Comparison of ENCODE assay signal across 23 mouse cellular contexts in the genomic region with DNA sequence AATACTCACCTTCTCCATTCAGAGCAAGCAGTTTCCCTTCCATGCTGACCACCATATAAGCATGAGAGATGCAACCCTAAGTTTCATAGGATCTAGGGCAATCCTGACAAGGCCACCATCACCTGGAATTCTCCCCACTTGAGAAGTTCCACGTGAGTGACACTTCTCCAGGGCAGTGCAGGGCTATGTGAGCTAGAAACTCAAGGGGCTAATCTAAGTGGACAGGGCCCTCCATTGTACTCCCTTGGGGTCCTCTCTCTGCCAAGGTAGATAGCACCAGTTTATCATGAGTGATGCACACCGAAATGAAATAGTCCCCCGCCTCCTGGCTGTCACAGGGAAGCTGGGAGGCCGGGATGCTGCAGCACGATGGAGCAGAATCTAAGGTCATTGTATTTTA.
A peak's percentile ranks its signal among the peaks of the same experiment; 100 is the strongest.
DNase-seq lines count a peak whose midpoint lies in the region; ATAC-seq lines count a peak whose summit lies in the region.
"Had no signal": no experiment of that assay in that cellular context is flagged by ENCODE, and none has a peak within 500 bp of the region (broad histone marks: within the 10 kb centered on the region; RNA-seq: fewer than 3 reads in every experiment).

No protein-coding gene starts in this region.

- H3K4me2 ChIP-seq in embryonic facial prominence, embryonic 13.5 days = no peak overlapping the region
- no peak overlapping the region for H3K4me2 ChIP-seq in hindbrain, embryonic 11.5 days (replicated peaks; ENCODE audit: low read depth, low read length)
- H3K4me2 ChIP-seq in hindbrain, embryonic 14.5 days (replicated peaks) = no peak overlapping the region
- no peak overlapping the region for H3K4me2 ChIP-seq in midbrain, embryonic 13.5 days (replicated peaks)
- no peak overlapping the region for H3K4me2 ChIP-seq in midbrain, embryonic 11.5 days
- H3K4me2 ChIP-seq: embryonic facial prominence, embryonic 12.5 days; forebrain, embryonic 13.5 days had no signal

- H3K9ac ChIP-seq in embryonic facial prominence, embryonic 13.5 days = no peak overlapping the region
- H3K9ac ChIP-seq in hindbrain, embryonic 11.5 days (ENCODE audit: low read depth, low read length) = no peak overlapping the region
- no peak overlapping the region for H3K9ac ChIP-seq in hindbrain, embryonic 14.5 days
- H3K9ac ChIP-seq in midbrain, embryonic 13.5 days (replicated peaks) = no peak overlapping the region
- H3K9ac ChIP-seq in midbrain, embryonic 11.5 days (ENCODE audit: low read length) = no peak overlapping the region
- H3K9ac ChIP-seq: embryonic facial prominence, embryonic 12.5 days; forebrain, embryonic 13.5 days had no signal

- DNase-seq in embryonic facial prominence, embryonic 10.5 days (ENCODE audit: low spot score) = no peak
- DNase-seq in hindbrain, embryonic 11.5 days (ENCODE audit: low spot score) = no peak
- no peak for DNase-seq in hindbrain, embryonic 14.5 days (ENCODE audit: low spot score)
- DNase-seq in midbrain, embryonic 11.5 days (ENCODE audit: low spot score, missing footprints) = no peak
- peak; percentile 49 for DNase-seq in retina, postnatal 1 day
- DNase-seq in retina, embryonic 14.5 days (ENCODE audit: low spot score) = no peak
- DNase-seq: adrenal gland, adult 8-10 months; adrenal gland, postnatal 36 days; B cell, adult 2 months; cerebellum, adult 8-10 months; cerebellum, postnatal 14 days; embryo, embryonic 11 days; gastrocnemius, postnatal 36 days; heart, adult 11 months; heart, postnatal 36 days had no signal

- H3K36me3 ChIP-seq in embryonic facial prominence, embryonic 13.5 days = peaks cover 18% of the 10 kb centered on the region
- H3K36me3 ChIP-seq in embryonic facial prominence, embryonic 10.5 days (replicated peaks) = peaks cover 70% of the 10 kb centered on the region
- H3K36me3 ChIP-seq in hindbrain, embryonic 11.5 days (ENCODE audit: control insufficient read depth, insufficient read depth, low read length) = no peaks in the 10 kb centered on the region
- H3K36me3 ChIP-seq in hindbrain, embryonic 14.5 days (replicated peaks; ENCODE audit: control insufficient read depth, insufficient read depth) = no peaks in the 10 kb centered on the region
- 0 out of 2 replicates have a peak, but pooled peaks cover 8% of the 10 kb centered on the region for H3K36me3 ChIP-seq in midbrain, embryonic 13.5 days
- no peaks in the 10 kb centered on the region for H3K36me3 ChIP-seq in midbrain, embryonic 11.5 days (ENCODE audit: control insufficient read depth, insufficient read depth, low read length)
- H3K36me3 ChIP-seq: G1E; heart, embryonic 10.5 days had no signal

- no peak for ATAC-seq in embryonic facial prominence, embryonic 13.5 days (ENCODE audit: insufficient number of reproducible peaks, insufficient read depth, low FRiP score, low TSS enrichment, low read depth)
- peak; percentile 47; the same call in 1 of the 2 replicates for ATAC-seq in hindbrain, embryonic 11.5 days (ENCODE audit: low FRiP score)
- ATAC-seq in hindbrain, embryonic 14.5 days (ENCODE audit: low FRiP score) = no peak
- peak; percentile 51; the same call in 1 of the 2 replicates for ATAC-seq in midbrain, embryonic 13.5 days
- no peak for ATAC-seq in midbrain, embryonic 11.5 days (ENCODE audit: low FRiP score)
- ATAC-seq: CD4-positive, CD25-positive, alpha-beta regulatory T cell, adult 4 months; forebrain, embryonic 13.5 days; intestine, postnatal 0 days had no signal

- no peaks in the 10 kb centered on the region for H3K27me3 ChIP-seq in embryonic facial prominence, embryonic 13.5 days
- no peaks in the 10 kb centered on the region for H3K27me3 ChIP-seq in embryonic facial prominence, embryonic 10.5 days (replicated peaks; ENCODE audit: low read depth, poor library complexity, severe bottlenecking)
- H3K27me3 ChIP-seq in hindbrain, embryonic 11.5 days (ENCODE audit: control insufficient read depth, insufficient read depth, low read length) = no peaks in the 10 kb centered on the region
- no peaks in the 10 kb centered on the region for H3K27me3 ChIP-seq in hindbrain, embryonic 14.5 days (ENCODE audit: control insufficient read depth, insufficient read depth, low read length)
- no peaks in the 10 kb centered on the region for H3K27me3 ChIP-seq in midbrain, embryonic 13.5 days
- no peaks in the 10 kb centered on the region for H3K27me3 ChIP-seq in midbrain, embryonic 11.5 days (ENCODE audit: control insufficient read depth, insufficient read depth, low read length)
- H3K27me3 ChIP-seq: embryonic facial prominence, embryonic 12.5 days; forebrain, embryonic 13.5 days had no signal

- no peak overlapping the region for H3K4me3 ChIP-seq in embryonic facial prominence, embryonic 13.5 days
- H3K4me3 ChIP-seq in embryonic facial prominence, embryonic 10.5 days = no peak overlapping the region
- no peak overlapping the region for H3K4me3 ChIP-seq in hindbrain, embryonic 11.5 days (ENCODE audit: low read depth, low read length)
- no peak overlapping the region for H3K4me3 ChIP-seq in hindbrain, embryonic 14.5 days (replicated peaks; ENCODE audit: low read length)
- H3K4me3 ChIP-seq in midbrain, embryonic 13.5 days (replicated peaks) = no peak overlapping the region
- no peak overlapping the region for H3K4me3 ChIP-seq in midbrain, embryonic 11.5 days (ENCODE audit: low read depth, low read length)
- H3K4me3 ChIP-seq: embryonic facial prominence, embryonic 12.5 days; forebrain, embryonic 13.5 days; heart, embryonic 10.5 days had no signal

- H3K27ac ChIP-seq in embryonic facial prominence, embryonic 13.5 days = peak overlapping the region; percentile 60; the same call in 1 of the 2 replicates
- H3K27ac ChIP-seq in embryonic facial prominence, embryonic 10.5 days (replicated peaks) = no peak overlapping the region
- H3K27ac ChIP-seq in hindbrain, embryonic 11.5 days (ENCODE audit: low read depth, low read length) = no peak overlapping the region
- H3K27ac ChIP-seq in hindbrain, embryonic 14.5 days = no peak overlapping the region
- no peak overlapping the region for H3K27ac ChIP-seq in midbrain, embryonic 13.5 days
- H3K27ac ChIP-seq in midbrain, embryonic 11.5 days (ENCODE audit: low read depth, low read length) = no peak overlapping the region
- H3K27ac ChIP-seq: forebrain, embryonic 13.5 days; heart, embryonic 10.5 days had no signal

- H3K9me3 ChIP-seq in embryonic facial prominence, embryonic 13.5 days = no peaks in the 10 kb centered on the region
- no peaks in the 10 kb centered on the region for H3K9me3 ChIP-seq in embryonic facial prominence, embryonic 10.5 days
- H3K9me3 ChIP-seq in hindbrain, embryonic 11.5 days (ENCODE audit: control insufficient read depth, low read length) = no peaks in the 10 kb centered on the region
- H3K9me3 ChIP-seq in hindbrain, embryonic 14.5 days (ENCODE audit: control insufficient read depth, low read length) = no peaks in the 10 kb centered on the region
- H3K9me3 ChIP-seq in midbrain, embryonic 13.5 days = no peaks in the 10 kb centered on the region
- no peaks in the 10 kb centered on the region for H3K9me3 ChIP-seq in midbrain, embryonic 11.5 days (ENCODE audit: control insufficient read depth, low read length)
- H3K9me3 ChIP-seq: embryonic facial prominence, embryonic 12.5 days; forebrain, embryonic 13.5 days; G1E; heart, embryonic 10.5 days had no signal

- WGBS in embryonic facial prominence, embryonic 13.5 days = 82% methylated on average over 5 of the region's 5 CpGs
- 85% methylated on average over 5 of the region's 5 CpGs for WGBS in embryonic facial prominence, embryonic 10.5 days
- 87% methylated on average over 5 of the region's 5 CpGs for WGBS in hindbrain, embryonic 11.5 days
- 53% methylated on average over 5 of the region's 5 CpGs for WGBS in hindbrain, embryonic 14.5 days
- 73% methylated on average over 5 of the region's 5 CpGs for WGBS in midbrain, embryonic 13.5 days
- 80% methylated on average over 5 of the region's 5 CpGs for WGBS in midbrain, embryonic 11.5 days

- peaks cover 19% of the 10 kb centered on the region for H3K4me1 ChIP-seq in embryonic facial prominence, embryonic 13.5 days
- peaks cover 19% of the 10 kb centered on the region for H3K4me1 ChIP-seq in embryonic facial prominence, embryonic 10.5 days
- H3K4me1 ChIP-seq in hindbrain, embryonic 11.5 days (replicated peaks; ENCODE audit: control insufficient read depth, insufficient read depth, low read length) = 0 out of 2 replicates have a peak, but pooled peaks cover 2% of the 10 kb centered on the region
- peaks cover 11% of the 10 kb centered on the region; the same call in 1 of the 2 replicates for H3K4me1 ChIP-seq in hindbrain, embryonic 14.5 days (replicated peaks; ENCODE audit: control insufficient read depth, insufficient read depth, low read length)
- peaks cover 15% of the 10 kb centered on the region for H3K4me1 ChIP-seq in midbrain, embryonic 13.5 days (replicated peaks)
- no peaks in the 10 kb centered on the region for H3K4me1 ChIP-seq in midbrain, embryonic 11.5 days (ENCODE audit: control insufficient read depth, insufficient read depth, low read length)
- H3K4me1 ChIP-seq: heart, embryonic 10.5 days had no signal

Comparison
In these comparisons a context has a peak if more than half of its experiments do, and no peak if none do; other contexts are left out.
1. ATAC-seq: peak in hindbrain, embryonic 11.5 days (single experiment) and midbrain, embryonic 13.5 days (single experiment); none in embryonic facial prominence, embryonic 13.5 days (single experiment), hindbrain, embryonic 14.5 days (single experiment) and midbrain, embryonic 11.5 days (single experiment).